Mouse (Mus musculus): ENCODE measurements around the gene Pak1ip1.

Pak1ip1 gene

GRCm38 (mm10) chr13:41042511-41042910 lies 41.7 kb downstream of the Pak1ip1 start:
- Histone ChIP-seq H3K4me3 (replicated peaks; ENCODE audit: low read length) (no peak overlapping the region), H3K4me1 (replicated peaks; ENCODE audit: low read depth, low read length) (no peaks in the 10 kb centered on the region), H3K27me3 (ENCODE audit: insufficient read depth, low read length) (no peaks in the 10 kb centered on the region), H3K9me3 (ENCODE audit: low read length) (no peaks in the 10 kb centered on the region), H3K36me3 (ENCODE audit: insufficient read depth, low read length) (no peaks in the 10 kb centered on the region)
- TF ChIP-seq POU5F1 (IDR thresholded peaks at IDR 0.05; ENCODE audit: borderline replicate concordance, low read length) (no peak), NANOG (IDR thresholded peaks at IDR 0.05; ENCODE audit: borderline replicate concordance, low read length) (no peak), CTCF (conservative IDR thresholded peaks at IDR 0.05; ENCODE audit: low read length) (no peak)

- TF ChIP-seq CTCF (conservative IDR thresholded peaks at IDR 0.05; ENCODE audit: low read length) (no peak), NANOG (IDR thresholded peaks at IDR 0.05; ENCODE audit: borderline replicate concordance, low read length) (no peak), POU5F1 (IDR thresholded peaks at IDR 0.05; ENCODE audit: borderline replicate concordance, low read length) (no peak)
- no peak overlapping the region for H3K4me3 ChIP-seq (replicated peaks; ENCODE audit: low read length)
- H3K9me3 ChIP-seq (ENCODE audit: low read length): no peaks in the 10 kb centered on the region
- no peaks in the 10 kb centered on the region for H3K36me3 ChIP-seq (ENCODE audit: insufficient read depth, low read length)
- H3K27me3 ChIP-seq (ENCODE audit: insufficient read depth, low read length): no peaks in the 10 kb centered on the region
- H3K4me1 ChIP-seq (replicated peaks; ENCODE audit: low read depth, low read length): no peaks in the 10 kb centered on the region
These were observed 45.1 kb downstream of the Pak1ip1 start for GRCm38 (mm10) chr13:41045901-41046300.

GRCm38 (mm10) chr13:41047280-41047679 lies 46.5 kb downstream of the Pak1ip1 start:
- Histone ChIP-seq H3K4me3 (replicated peaks; ENCODE audit: low read length) (no peak overlapping the region), H3K9me3 (ENCODE audit: low read length) (no peaks in the 10 kb centered on the region), H3K27me3 (ENCODE audit: insufficient read depth, low read length) (no peaks in the 10 kb centered on the region), H3K4me1 (replicated peaks; ENCODE audit: low read depth, low read length) (no peaks in the 10 kb centered on the region), H3K36me3 (ENCODE audit: insufficient read depth, low read length) (no peaks in the 10 kb centered on the region)
- TF ChIP-seq NANOG (IDR thresholded peaks at IDR 0.05; ENCODE audit: borderline replicate concordance, low read length) (no peak), CTCF (conservative IDR thresholded peaks at IDR 0.05; ENCODE audit: low read length) (no peak), POU5F1 (IDR thresholded peaks at IDR 0.05; ENCODE audit: borderline replicate concordance, low read length) (no peak)

- Histone ChIP-seq H3K36me3 (ENCODE audit: insufficient read depth, low read length) (no peaks in the 10 kb centered on the region), H3K9me3 (ENCODE audit: low read length) (no peaks in the 10 kb centered on the region), H3K27me3 (ENCODE audit: insufficient read depth, low read length) (no peaks in the 10 kb centered on the region; the same call in 1 of the 2 replicates), H3K4me1 (replicated peaks; ENCODE audit: low read depth, low read length) (no peaks in the 10 kb centered on the region), H3K4me3 (replicated peaks; ENCODE audit: low read length) (no peak overlapping the region)
- no peak for TF ChIP-seq NANOG (IDR thresholded peaks at IDR 0.05; ENCODE audit: borderline replicate concordance, low read length)
- TF ChIP-seq POU5F1 (IDR thresholded peaks at IDR 0.05; ENCODE audit: borderline replicate concordance, low read length): no peak
- no peak for TF ChIP-seq CTCF (conservative IDR thresholded peaks at IDR 0.05; ENCODE audit: low read length)
These were observed 51.1 kb downstream of the Pak1ip1 start for GRCm38 (mm10) chr13:41051965-41052364.

Measured in E14TG2a.4 (cell line).